Mouse (Mus musculus): ENCODE results near the gene Pgk1.

Gene Pgk1

GRCm38 (mm10) chrX:106219171-106220032 is 32.5 kb downstream of the Pgk1 start:
- DNase-seq (ENCODE audit: low read depth, low spot score): peak; percentile 42

- DNase-seq (ENCODE audit: low read depth, low spot score): no peak
Observed at GRCm38 (mm10) chrX:106221058-106221457, 34.2 kb downstream of the Pgk1 start, which contains the start of gene Taf9b. Gene Taf9b, minus strand, starts transcription at chrX:106221158.

Measured in WW6 (cell line).